8 mouse cellular contexts compared by ENCODE assay signal in genomic region chr15:79830388-79830787, GRCm38 (mm10). TPM values are rescaled to one million over a fixed set of nuclear protein-coding genes. Genes with fewer than 3 reads are reported as not detected.
A peak's percentile ranks its signal among the peaks of the same experiment; 100 is the strongest.
DNase-seq lines count a peak whose midpoint lies in the region; TF ChIP-seq lines count a peak whose summit lies in the region.
"Had no signal": no experiment of that assay in that cellular context is flagged by ENCODE, and none has a peak within 500 bp of the region (broad histone marks: within the 10 kb centered on the region; RNA-seq: fewer than 3 reads in every experiment).

No protein-coding gene starts in this region.

- in situ Hi-C loops in ES-E14 (cut with MboI; ENCODE audit: low sequenced_read_pairs in 2 of 2, unreplicated experiment in 2 of 2), result no loop called here

- peaks cover 0 to 24% of the 10 kb centered on the region in 2 experiments; a peak in 1 of 4 replicates for H3K4me1 ChIP-seq in ES-E14 (ENCODE audit: control insufficient read depth in 2 of 2, insufficient read depth in 2 of 2, low read length in 2 of 2, poor library complexity in 1 of 2)
- H3K4me1 ChIP-seq in embryonic fibroblast, embryonic 13.5 days (ENCODE audit: control insufficient read depth, insufficient read depth, low read length), result no peaks in the 10 kb centered on the region

- intact Hi-C loops in heart, postnatal 36 days (cut with DNase I), result loop anchor here (2.0 to 5.0 kb wide), 2 partner anchors 78 to 252 kb away; no protein-coding TSS in a partner anchor

- TF ChIP-seq POLR2A in embryonic fibroblast, embryonic 13.5 days (IDR thresholded peaks at IDR 0.05; ENCODE audit: low read depth, low read length), result peak; percentile 9; the same call in 1 of the 2 replicates

- peaks cover 47% of the 10 kb centered on the region for H3K36me3 ChIP-seq in ES-E14 (ENCODE audit: control insufficient read depth, insufficient read depth, low read length, poor library complexity, severe bottlenecking)

- H3K9ac ChIP-seq in ES-E14 (ENCODE audit: insufficient read depth, low read depth, low read length, poor library complexity, severe bottlenecking), result no peak overlapping the region
- H3K9ac ChIP-seq: limb, embryonic 15.5 days had no signal

- peak; percentile 87; the same call in 1 of the 2 replicates for TF ChIP-seq CTCF in embryonic fibroblast, embryonic 13.5 days (IDR thresholded peaks at IDR 0.05; ENCODE audit: borderline replicate concordance, insufficient read depth, low read length)

- H3K4me3 ChIP-seq in ES-E14 (ENCODE audit: insufficient read depth in 1 of 2, low read depth in 1 of 2, low read length in 2 of 2, poor library complexity in 1 of 2, severe bottlenecking in 1 of 2), result no peak overlapping the region
- H3K4me3 ChIP-seq in embryonic fibroblast, embryonic 13.5 days (ENCODE audit: insufficient read depth, low read length), result no peak overlapping the region
- H3K4me3 ChIP-seq: limb, embryonic 15.5 days had no signal

- no peaks in the 10 kb centered on the region for H3K9me3 ChIP-seq in ES-E14 (ENCODE audit: control insufficient read depth, insufficient read depth, low read depth, low read length)
- H3K9me3 ChIP-seq: limb, embryonic 15.5 days had no signal

- H3K27ac ChIP-seq in ES-E14 (ENCODE audit: insufficient read depth, low read depth, low read length, poor library complexity, severe bottlenecking), result no peak overlapping the region
- H3K27ac ChIP-seq in embryonic fibroblast, embryonic 13.5 days (ENCODE audit: insufficient read depth, low read length), result no peak overlapping the region
- H3K27ac ChIP-seq: limb, embryonic 15.5 days had no signal

- no peak for DNase-seq in ES-E14 (ENCODE audit: low read depth, low spot score)
- peak; percentile 70 to 84 for DNase-seq in adrenal gland, postnatal 36 days
- DNase-seq in heart, postnatal 36 days, result peak; percentile 77 to 80
- DNase-seq in layer of hippocampus, postnatal 25 days (ENCODE audit: extremely low spot score in 1 of 2, low spot score in 1 of 2), result peak; percentile 63 to 79
- DNase-seq in mesoderm, embryonic 11.5 days (ENCODE audit: low read depth, low spot score), result peak; percentile 88
- peak; percentile 61 for DNase-seq in skeletal muscle tissue, adult 2 months (ENCODE audit: low read depth, low spot score)

TF ChIP-seq in ES-E14, 5 proteins besides CTCF, POLR2A, EP300 and RAD21:
- TF ChIP-seq MAFK (IDR thresholded peaks at IDR 0.05; ENCODE audit: insufficient read depth, low read depth, low read length), result no peak
- TF ChIP-seq ZC3H11A (IDR thresholded peaks at IDR 0.05; ENCODE audit: borderline replicate concordance, low read depth, low read length), result 0 out of 2 replicates have a peak, but pooled peaks have one; percentile 17
- TF ChIP-seq HCFC1 (IDR thresholded peaks at IDR 0.05; ENCODE audit: borderline replicate concordance, insufficient read depth, low read length), result no peak
TF ChIP-seq in ES-E14: peak in this region for 1.

RNA-seq across cellular contexts. Expression of gene Npcd, which starts 3.6 kb away (rescaled TPM):
- total RNA-seq in ES-E14 (2012; rRNA removed), result 3.4 and 9.3 TPM in 2 replicates
- total RNA-seq in adrenal gland, postnatal 36 days (2021), result 1 to 10 TPM; 1.1 to 2.2 TPM
- polyA plus RNA-seq in embryonic fibroblast, embryonic 13.5 days (2011; ENCODE audit: insufficient read length, low read depth, missing spikeins), result 1.0 TPM in 1 of 2 replicates, not detected in the other
- total RNA-seq in heart, postnatal 36 days (2021), result under 1 TPM in 1 of 2 experiments, not detected in 1; 0.30 TPM
- total RNA-seq in layer of hippocampus, postnatal 25 days (2021), result 10 to 100 TPM; 16.8 to 30.2 TPM
- polyA plus RNA-seq: limb, embryonic 15.5 days had no signal

RNA-seq across cellular contexts. Expression of gene Cbx6, which starts 4.1 kb away (rescaled TPM):
- 28.2 and 30.1 TPM in 2 replicates for total RNA-seq in ES-E14 (2012; rRNA removed)
- 10 to 100 TPM; 55.8 to 57.4 TPM for total RNA-seq in adrenal gland, postnatal 36 days (2021)
- polyA plus RNA-seq in embryonic fibroblast, embryonic 13.5 days (2011; ENCODE audit: insufficient read length, low read depth, missing spikeins), result 63.7 and 89.0 TPM in 2 replicates
- 10 to 100 TPM; 25.8 to 29.7 TPM for total RNA-seq in heart, postnatal 36 days (2021)
- 100 to 1,000 TPM; 397 to 421 TPM for total RNA-seq in layer of hippocampus, postnatal 25 days (2021)

RNA-seq across cellular contexts. Expression of gene Nptxr, which starts 25.8 kb away (rescaled TPM):
- total RNA-seq in ES-E14 (2012; rRNA removed), result 7.9 and 10.3 TPM in 2 replicates
- total RNA-seq in adrenal gland, postnatal 36 days (2021), result 1 to 10 TPM; 6.0 to 6.7 TPM
- 7.5 and 9.7 TPM in 2 replicates for polyA plus RNA-seq in embryonic fibroblast, embryonic 13.5 days (2011; ENCODE audit: insufficient read length, low read depth, missing spikeins)
- 1 to 10 TPM; 1.5 to 1.7 TPM for total RNA-seq in heart, postnatal 36 days (2021)
- total RNA-seq in layer of hippocampus, postnatal 25 days (2021), result 100 to 1,000 TPM; 773 to 802 TPM

RNA-seq across cellular contexts. Expression of gene Dnal4, which starts 52.7 kb away (rescaled TPM):
- 16.5 and 23.5 TPM in 2 replicates for total RNA-seq in ES-E14 (2012; rRNA removed)
- total RNA-seq in adrenal gland, postnatal 36 days (2021), result 10 to 100 TPM; 19.5 to 22.9 TPM
- 20.9 and 25.2 TPM in 2 replicates for polyA plus RNA-seq in embryonic fibroblast, embryonic 13.5 days (2011; ENCODE audit: insufficient read length, low read depth, missing spikeins)
- total RNA-seq in heart, postnatal 36 days (2021), result 10 to 100 TPM; 17.7 to 22.5 TPM
- total RNA-seq in layer of hippocampus, postnatal 25 days (2021), result 10 to 100 TPM; 53.0 to 59.4 TPM

Comparison
In these comparisons a context has a peak if more than half of its experiments do, and no peak if none do; other contexts are left out.
1. RNA of gene Cbx6, which starts 4.1 kb away (total RNA-seq): 397 to 421 TPM in layer of hippocampus, postnatal 25 days; 55.8 to 57.4 TPM in adrenal gland, postnatal 36 days, 25.8 to 29.7 TPM in heart, postnatal 36 days and 28.2 to 30.1 TPM in ES-E14; every median in the first group is over 4 times any median in the second.
2. RNA of gene Nptxr, which starts 25.8 kb away (total RNA-seq): 773 to 802 TPM in layer of hippocampus, postnatal 25 days; 7.9 to 10.3 TPM in ES-E14, 6.0 to 6.7 TPM in adrenal gland, postnatal 36 days and 1.5 to 1.7 TPM in heart, postnatal 36 days; every median in the first group is over 10 times any median in the second.